Mouse (Mus musculus): Measurements from ENCODE around the gene Prpf8. TPM values are rescaled to one million over a fixed set of nuclear protein-coding genes. Genes with fewer than 3 reads are reported as not detected.

Prpf8 gene
- total and polyA plus RNA-seq, 3 experiments: 187 to 345 (median 246) TPM

DNA sequence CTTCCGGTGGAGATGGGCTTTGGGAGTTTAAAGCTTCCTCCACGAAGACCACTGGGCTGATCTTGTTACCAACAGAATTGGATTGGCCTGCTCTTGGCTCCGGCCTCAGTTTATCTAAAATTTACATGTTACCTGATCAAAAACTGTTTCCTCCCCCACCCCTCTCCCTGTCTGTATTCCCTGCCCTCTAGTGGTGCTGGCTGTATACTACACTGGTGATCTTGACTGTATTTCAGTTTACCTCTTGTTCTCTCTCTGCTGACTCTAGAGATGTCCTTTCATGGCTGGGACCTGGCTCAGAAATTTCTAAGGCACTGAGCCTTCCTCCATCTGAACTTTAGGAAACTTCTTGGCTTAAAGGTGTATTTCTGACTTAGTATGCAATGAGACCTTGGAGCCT is 28.4 kb upstream of the Prpf8 start:
- H3K4me1 ChIP-seq (ENCODE audit: control insufficient read depth in 1 of 2, insufficient read depth in 2 of 2): peaks cover 32 to 76% of the 10 kb centered on the region in 2 experiments
- H3K4me3 ChIP-seq (replicated peaks in 1 of 3; ENCODE audit: low read depth in 2 of 3, low read length in 2 of 3, poor library complexity in 1 of 3): no peak overlapping the region
- peak; percentile 84 for DNase-seq (ENCODE audit: extremely low read depth)
- peak overlapping the region; percentile 71 for H3K9ac ChIP-seq (ENCODE audit: insufficient read depth, low read depth)
- H3K79me2 ChIP-seq (replicated peaks; ENCODE audit: control insufficient read depth, extremely low read depth, insufficient read depth, poor library complexity, severe bottlenecking): peaks cover 10% of the 10 kb centered on the region; the same call in 1 of the 2 replicates
- peak overlapping the region; percentile 98 for H3K27ac ChIP-seq (ENCODE audit: insufficient read depth, low read depth)
- dilution Hi-C loops (cut with MboI; ENCODE audit: extremely low pct_ligation_motif_present, extremely low pct_unique_long_range_greater_than_20kb, low sequenced_read_pairs): no loop called here
- H3K4me2 ChIP-seq (ENCODE audit: insufficient read depth, low read depth, poor library complexity, severe bottlenecking): peak overlapping the region; percentile 97
- in situ Hi-C loops (cut with MboI; ENCODE audit: low pct_ligation_motif_present, low pct_unique_long_range_greater_than_20kb, low sequenced_read_pairs): loop anchor here (5.0 kb wide), 1 partner anchor 46 kb away; no protein-coding TSS in a partner anchor
- peaks cover 0 to under 1% of the 10 kb centered on the region in 2 experiments for H3K36me3 ChIP-seq (replicated peaks in 1 of 2; ENCODE audit: control insufficient read depth in 1 of 2, insufficient read depth in 1 of 2, low read length in 1 of 2)
- no peaks in the 10 kb centered on the region for H3K9me3 ChIP-seq (replicated peaks; ENCODE audit: low read length)
- TF ChIP-seq CTCF (conservative IDR thresholded peaks at IDR 0.05 in 1 of 2, IDR thresholded peaks at IDR 0.05 in 1 of 2; ENCODE audit: low read depth in 2 of 2, low read length in 2 of 2): peak; percentile 90 to 94
- peak; percentile 65 for TF ChIP-seq RAD21 (IDR thresholded peaks at IDR 0.05; ENCODE audit: low read depth, low read length)
- peak; percentile 69; the same call in 1 of the 2 replicates for TF ChIP-seq NELFE (IDR thresholded peaks at IDR 0.05; ENCODE audit: low read depth, low read length)
- TF ChIP-seq MEF2A (IDR thresholded peaks at IDR 0.05; ENCODE audit: borderline replicate concordance, low read depth, low read length): no peak
- TF ChIP-seq TBP (conservative IDR thresholded peaks at IDR 0.05; ENCODE audit: low read depth, low read length): no peak
- peak; percentile 97 for TF ChIP-seq MAZ (IDR thresholded peaks at IDR 0.05; ENCODE audit: low read depth, low read length)
- TF ChIP-seq HCFC1 (IDR thresholded peaks at IDR 0.05; ENCODE audit: low read depth, low read length): peak; percentile 61
- peak; percentile 84 for TF ChIP-seq CHD2 (IDR thresholded peaks at IDR 0.05; ENCODE audit: low read length)
- no peak for TF ChIP-seq MYC (IDR thresholded peaks at IDR 0.05; ENCODE audit: low read depth, low read length)
- TF ChIP-seq IRF4 (IDR thresholded peaks at IDR 0.05; ENCODE audit: low read depth, low read length): peak; percentile 76
- TF ChIP-seq SIN3A (IDR thresholded peaks at IDR 0.05; ENCODE audit: low read length): peak; percentile 71
- TF ChIP-seq POLR2A (IDR thresholded peaks at IDR 0.05; ENCODE audit: low read depth, low read length): no peak; the same call in 1 of the 2 replicates
- TF ChIP-seq CHD1 (IDR thresholded peaks at IDR 0.05; ENCODE audit: low read depth, low read length): no peak
- TF ChIP-seq KAT2A (IDR thresholded peaks at IDR 0.05; ENCODE audit: insufficient replicate concordance, low read length): 0 out of 2 replicates have a peak, but pooled peaks have one; percentile 13
- TF ChIP-seq ZNF384 (IDR thresholded peaks at IDR 0.05; ENCODE audit: low read depth, low read length): no peak
- peak; percentile 81 for TF ChIP-seq SMC3 (IDR thresholded peaks at IDR 0.05; ENCODE audit: low read depth, low read length)
- TF ChIP-seq JUN (IDR thresholded peaks at IDR 0.05; ENCODE audit: insufficient read depth, low read depth, low read length): no peak
- peak; percentile 53; the same call in 1 of the 2 replicates for TF ChIP-seq TCF12 (IDR thresholded peaks at IDR 0.05; ENCODE audit: low read depth, low read length)
- TF ChIP-seq USF2 (conservative IDR thresholded peaks at IDR 0.05; ENCODE audit: low read depth, low read length): no peak
- TF ChIP-seq ELF1 (IDR thresholded peaks at IDR 0.05; ENCODE audit: low read depth, low read length): no peak; the same call in 1 of the 2 replicates
- no peaks in the 10 kb centered on the region for H3K27me3 ChIP-seq (replicated peaks)

DNA sequence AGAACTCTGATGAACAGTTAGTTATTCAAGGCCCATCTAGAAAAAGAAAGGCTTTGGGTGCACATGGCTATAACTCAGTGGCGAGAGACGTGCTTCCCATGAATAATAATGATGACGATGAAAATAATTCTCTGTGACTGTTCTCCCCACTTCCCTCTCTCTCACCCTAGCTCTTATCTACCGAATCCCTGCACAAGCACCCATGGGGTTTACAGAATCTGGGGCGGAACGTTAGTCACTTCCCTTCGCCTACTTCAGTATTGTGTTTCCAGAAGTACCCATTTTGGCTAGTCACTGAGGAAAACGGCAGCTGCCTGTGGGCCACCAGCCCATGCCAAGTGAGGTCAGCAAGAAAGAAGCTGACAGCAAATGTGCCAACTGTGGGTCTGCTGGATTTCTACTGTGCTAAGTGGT is 28.0 kb upstream of the Prpf8 start:
- H3K4me1 ChIP-seq (ENCODE audit: control insufficient read depth in 1 of 2, insufficient read depth in 2 of 2): peaks cover 32 to 76% of the 10 kb centered on the region in 2 experiments
- dilution Hi-C loops (cut with MboI; ENCODE audit: extremely low pct_ligation_motif_present, extremely low pct_unique_long_range_greater_than_20kb, low sequenced_read_pairs): no loop called here
- no peak overlapping the region for H3K4me3 ChIP-seq (replicated peaks in 1 of 3; ENCODE audit: low read depth in 2 of 3, low read length in 2 of 3, poor library complexity in 1 of 3)
- TF ChIP-seq USF1 (IDR thresholded peaks at IDR 0.05; ENCODE audit: low read depth, low read length) (no peak), MAX (IDR thresholded peaks at IDR 0.05; ENCODE audit: low read length) (peak; percentile 70), POLR2A (IDR thresholded peaks at IDR 0.05; ENCODE audit: low read depth, low read length) (0 out of 2 replicates have a peak, but pooled peaks have one; percentile 0), MAZ (IDR thresholded peaks at IDR 0.05; ENCODE audit: low read depth, low read length) (peak; percentile 5; the same call in 1 of the 2 replicates), NELFE (IDR thresholded peaks at IDR 0.05; ENCODE audit: low read depth, low read length) (peak; percentile 67), USF2 (conservative IDR thresholded peaks at IDR 0.05; ENCODE audit: low read depth, low read length) (no peak), CHD2 (IDR thresholded peaks at IDR 0.05; ENCODE audit: low read length) (no peak; the same call in 1 of the 2 replicates), SMC3 (IDR thresholded peaks at IDR 0.05; ENCODE audit: low read depth, low read length) (peak; percentile 4; the same call in 1 of the 2 replicates), MXI1 (IDR thresholded peaks at IDR 0.05; ENCODE audit: low read depth, low read length) (peak; percentile 81), ELF1 (IDR thresholded peaks at IDR 0.05; ENCODE audit: low read depth, low read length) (no peak), MEF2A (IDR thresholded peaks at IDR 0.05; ENCODE audit: borderline replicate concordance, low read depth, low read length) (peak; percentile 23; the same call in 1 of the 2 replicates), MAFK (IDR thresholded peaks at IDR 0.05; ENCODE audit: insufficient replicate concordance, low read length) (peak; percentile 77; the same call in 1 of the 2 replicates), PAX5 (IDR thresholded peaks at IDR 0.05; ENCODE audit: low read length) (no peak), RCOR1 (conservative IDR thresholded peaks at IDR 0.05; ENCODE audit: low read depth, low read length) (0 out of 2 replicates have a peak, but pooled peaks have one; percentile 70), TBP (conservative IDR thresholded peaks at IDR 0.05; ENCODE audit: low read depth, low read length) (peak; percentile 49; the same call in 1 of the 2 replicates), HCFC1 (IDR thresholded peaks at IDR 0.05; ENCODE audit: low read depth, low read length) (peak; percentile 25; the same call in 1 of the 2 replicates), JUN (IDR thresholded peaks at IDR 0.05; ENCODE audit: insufficient read depth, low read depth, low read length) (peak; percentile 3; the same call in 1 of the 2 replicates), CHD1 (IDR thresholded peaks at IDR 0.05; ENCODE audit: low read depth, low read length) (peak; percentile 95), BHLHE40 (IDR thresholded peaks at IDR 0.05; ENCODE audit: low read depth, low read length) (peak; percentile 29; the same call in 1 of the 2 replicates), ETS1 (conservative IDR thresholded peaks at IDR 0.05; ENCODE audit: low read depth, low read length) (peak; percentile 36), ZC3H11A (IDR thresholded peaks at IDR 0.05; ENCODE audit: low read depth, low read length) (no peak)

More for the DNA sequence above, 28.0 kb upstream of the Prpf8 start:
- no peaks in the 10 kb centered on the region for H3K27me3 ChIP-seq (replicated peaks)
- peak overlapping the region; percentile 98 for H3K27ac ChIP-seq (ENCODE audit: insufficient read depth, low read depth)
- peak; percentile 80 for DNase-seq (ENCODE audit: extremely low read depth)
- peaks cover 1 to 4% of the 10 kb centered on the region in 2 experiments for H3K36me3 ChIP-seq (replicated peaks in 1 of 2; ENCODE audit: control insufficient read depth in 1 of 2, insufficient read depth in 1 of 2, low read length in 1 of 2)
- peak overlapping the region; percentile 71 for H3K9ac ChIP-seq (ENCODE audit: insufficient read depth, low read depth)
- H3K4me2 ChIP-seq (ENCODE audit: insufficient read depth, low read depth, poor library complexity, severe bottlenecking): peak overlapping the region; percentile 97
- in situ Hi-C loops (cut with MboI; ENCODE audit: low pct_ligation_motif_present, low pct_unique_long_range_greater_than_20kb, low sequenced_read_pairs): loop anchor here (5.0 kb wide), 1 partner anchor 46 kb away; no protein-coding TSS in a partner anchor
- H3K9me3 ChIP-seq (replicated peaks; ENCODE audit: low read length): no peaks in the 10 kb centered on the region
- H3K79me2 ChIP-seq (replicated peaks; ENCODE audit: control insufficient read depth, extremely low read depth, insufficient read depth, poor library complexity, severe bottlenecking): peaks cover 10% of the 10 kb centered on the region; the same call in 1 of the 2 replicates

Measured in CH12.LX (cell line).